Comparison of ENCODE assay signal across 8 mouse cellular contexts in genomic region chr17:26070136-26070535, GRCm38 (mm10). TPM values are rescaled to one million over a fixed set of nuclear protein-coding genes. Genes with fewer than 3 reads are reported as not detected.
A peak's percentile ranks its signal among the peaks of the same experiment; 100 is the strongest.
DNase-seq lines count a peak whose midpoint lies in the region; ATAC-seq and TF ChIP-seq lines count a peak whose summit lies in the region.

No protein-coding gene starts in this region.

- H3K9me3 ChIP-seq in heart, embryonic 11.5 days (replicated peaks; ENCODE audit: control insufficient read depth, low read length), result no peaks in the 10 kb centered on the region
- no peaks in the 10 kb centered on the region for H3K9me3 ChIP-seq in G1E (replicated peaks)
- H3K9me3 ChIP-seq in hindbrain, embryonic 10.5 days, result no peaks in the 10 kb centered on the region
- no peaks in the 10 kb centered on the region for H3K9me3 ChIP-seq in midbrain, embryonic 10.5 days (replicated peaks)

- no peak for TF ChIP-seq CTCF in G1E (IDR thresholded peaks at IDR 0.05; ENCODE audit: low read depth, low read length)

- peak overlapping the region; percentile 100 for H3K4me2 ChIP-seq in heart, embryonic 11.5 days

- peaks cover 4% of the 10 kb centered on the region; the same call in 1 of the 2 replicates for H3K27me3 ChIP-seq in heart, embryonic 11.5 days (ENCODE audit: control insufficient read depth, insufficient read depth, low read length)
- H3K27me3 ChIP-seq in G1E (ENCODE audit: insufficient read depth, low read length), result peaks cover 12% of the 10 kb centered on the region
- H3K27me3 ChIP-seq in hindbrain, embryonic 10.5 days (ENCODE audit: insufficient read depth, poor library complexity, severe bottlenecking), result peaks cover 24% of the 10 kb centered on the region
- H3K27me3 ChIP-seq in midbrain, embryonic 10.5 days (ENCODE audit: low read depth, poor library complexity, severe bottlenecking), result peaks cover 17% of the 10 kb centered on the region

- 22% methylated on average over 6 of the region's 6 CpGs for WGBS in heart, embryonic 11.5 days (ENCODE audit: insufficient replicate concordance)
- WGBS in hindbrain, embryonic 10.5 days, result 46% methylated on average over 6 of the region's 6 CpGs
- WGBS in midbrain, embryonic 10.5 days, result 45% methylated on average over 6 of the region's 6 CpGs

- H3K9ac ChIP-seq in heart, embryonic 11.5 days (ENCODE audit: low read depth, low read length), result no peak overlapping the region

- peak overlapping the region; percentile 86 for H3K4me3 ChIP-seq in heart, embryonic 11.5 days (ENCODE audit: low read depth, low read length)
- H3K4me3 ChIP-seq in G1E (ENCODE audit: low read depth, low read length), result peak overlapping the region; percentile 84; the same call in 1 of the 2 replicates
- H3K4me3 ChIP-seq in hindbrain, embryonic 10.5 days, result peak overlapping the region; percentile 97
- H3K4me3 ChIP-seq in midbrain, embryonic 10.5 days, result peak overlapping the region; percentile 85

- no peaks in the 10 kb centered on the region for H3K36me3 ChIP-seq in heart, embryonic 11.5 days (ENCODE audit: control insufficient read depth, insufficient read depth, low read length)
- H3K36me3 ChIP-seq in G1E (replicated peaks), result peaks cover 28% of the 10 kb centered on the region
- peaks cover 16% of the 10 kb centered on the region for H3K36me3 ChIP-seq in hindbrain, embryonic 10.5 days
- H3K36me3 ChIP-seq in midbrain, embryonic 10.5 days, result peaks cover 14% of the 10 kb centered on the region

- DNase-seq in heart, postnatal 4 days, result no peak
- DNase-seq in G1E (ENCODE audit: low spot score), result no peak
- no peak for DNase-seq in hindbrain, embryonic 10.5 days (ENCODE audit: low spot score)
- DNase-seq in midbrain, embryonic 10.5 days (ENCODE audit: low spot score), result no peak
- no peak for DNase-seq in adipocyte (ENCODE audit: low spot score)
- no peak for DNase-seq in right cerebral cortex, postnatal 4 days

- peaks cover 27% of the 10 kb centered on the region for H3K4me1 ChIP-seq in heart, embryonic 11.5 days (ENCODE audit: control insufficient read depth, insufficient read depth, low read length)
- H3K4me1 ChIP-seq in G1E (ENCODE audit: insufficient read depth, low read depth, low read length), result peaks cover 39% of the 10 kb centered on the region
- H3K4me1 ChIP-seq in hindbrain, embryonic 10.5 days (replicated peaks), result peaks cover 41% of the 10 kb centered on the region
- H3K4me1 ChIP-seq in midbrain, embryonic 10.5 days, result peaks cover 42% of the 10 kb centered on the region

- ATAC-seq in heart, embryonic 11.5 days (replicated peaks; ENCODE audit: insufficient number of reproducible peaks, low FRiP score, low TSS enrichment), result no peak
- ATAC-seq in G1E (ENCODE audit: extremely low read depth, insufficient number of reproducible peaks, low FRiP score, poor library complexity, severe bottlenecking), result no peak
- ATAC-seq in megakaryocyte-erythroid progenitor cell, adult 5-6 weeks (replicated peaks; ENCODE audit: low FRiP score, low TSS enrichment, poor library complexity, severe bottlenecking), result no peak

- H3K27ac ChIP-seq in heart, embryonic 11.5 days (ENCODE audit: low read depth, low read length), result no peak overlapping the region
- H3K27ac ChIP-seq in hindbrain, embryonic 10.5 days, result no peak overlapping the region
- no peak overlapping the region for H3K27ac ChIP-seq in midbrain, embryonic 10.5 days (replicated peaks)

RNA-seq across cellular contexts. Expression of gene Rab11fip3, which starts 0.8 kb away (rescaled TPM):
- 11.9 and 12.8 TPM in 2 replicates for polyA plus RNA-seq in heart, embryonic 11.5 days (2014; fragmentation: Nextera tagmentation; extraction: Ambion mirVana)
- total RNA-seq in heart, postnatal 4 days (2021), result 10 to 100 TPM; 21.0 to 22.9 TPM
- total RNA-seq in G1E (2014; fragmentation: Nextera tagmentation) (9.9 and 13.9 TPM in 2 replicates), G1E (2017) (2.8 and 3.0 TPM in 2 replicates)
- 9.3 and 11.2 TPM in 2 replicates for polyA plus RNA-seq in G1E (2012)
- 24.7 and 30.9 TPM in 2 replicates for polyA plus RNA-seq in hindbrain, embryonic 10.5 days (2016; fragmentation: Nextera tagmentation; extraction: Ambion mirVana)
- 20.6 and 26.9 TPM in 2 replicates for polyA plus RNA-seq in midbrain, embryonic 10.5 days (2016; fragmentation: Nextera tagmentation; extraction: Ambion mirVana)
- 0.48 and 3.2 TPM in 2 replicates for total RNA-seq in megakaryocyte-erythroid progenitor cell, adult 5-6 weeks (2014; fragmentation: Nextera tagmentation)
- total RNA-seq in megakaryocyte-erythroid progenitor cell, adult 5-6 weeks (2017), result 0.33 and 0.65 TPM in 2 replicates

RNA-seq across cellular contexts. Expression of gene Decr2, which starts 20.0 kb away (rescaled TPM):
- 30.5 and 34.3 TPM in 2 replicates for polyA plus RNA-seq in heart, embryonic 11.5 days (2014; fragmentation: Nextera tagmentation; extraction: Ambion mirVana)
- 10 to 100 TPM; 14.6 to 17.0 TPM for total RNA-seq in heart, postnatal 4 days (2021)
- 6.4 and 19.1 TPM in 2 replicates for total RNA-seq in G1E (2014; fragmentation: Nextera tagmentation)
- 7.6 and 8.8 TPM in 2 replicates for total RNA-seq in G1E (2017)
- polyA plus RNA-seq in G1E (2012), result 0.18 and 0.34 TPM in 2 replicates
- 30.2 and 30.7 TPM in 2 replicates for polyA plus RNA-seq in hindbrain, embryonic 10.5 days (2016; fragmentation: Nextera tagmentation; extraction: Ambion mirVana)
- 27.8 and 28.2 TPM in 2 replicates for polyA plus RNA-seq in midbrain, embryonic 10.5 days (2016; fragmentation: Nextera tagmentation; extraction: Ambion mirVana)
- total RNA-seq in megakaryocyte-erythroid progenitor cell, adult 5-6 weeks (2014; fragmentation: Nextera tagmentation), result 6.8 and 7.7 TPM in 2 replicates
- total RNA-seq in megakaryocyte-erythroid progenitor cell, adult 5-6 weeks (2017), result 5.6 and 7.8 TPM in 2 replicates

RNA-seq across cellular contexts. Expression of gene Nme4, which starts 25.3 kb away (rescaled TPM):
- polyA plus RNA-seq in heart, embryonic 11.5 days (2014; fragmentation: Nextera tagmentation; extraction: Ambion mirVana), result 81.7 and 84.2 TPM in 2 replicates
- 10 to 100 TPM; 10.3 to 10.8 TPM for total RNA-seq in heart, postnatal 4 days (2021)
- total RNA-seq in G1E (2014; fragmentation: Nextera tagmentation) (23.3 and 25.2 TPM in 2 replicates), G1E (2017) (48.5 and 68.1 TPM in 2 replicates)
- polyA plus RNA-seq in G1E (2012), result 118 and 139 TPM in 2 replicates
- polyA plus RNA-seq in hindbrain, embryonic 10.5 days (2016; fragmentation: Nextera tagmentation; extraction: Ambion mirVana), result 95.9 and 109 TPM in 2 replicates
- 87.4 and 106 TPM in 2 replicates for polyA plus RNA-seq in midbrain, embryonic 10.5 days (2016; fragmentation: Nextera tagmentation; extraction: Ambion mirVana)
- 103 and 104 TPM in 2 replicates for total RNA-seq in megakaryocyte-erythroid progenitor cell, adult 5-6 weeks (2014; fragmentation: Nextera tagmentation)
- 70.5 and 80.3 TPM in 2 replicates for total RNA-seq in megakaryocyte-erythroid progenitor cell, adult 5-6 weeks (2017)

RNA-seq across cellular contexts. Expression of gene Tmem8, which starts 43.0 kb away (rescaled TPM):
- 0.20 and 0.33 TPM in 2 replicates for polyA plus RNA-seq in heart, embryonic 11.5 days (2014; fragmentation: Nextera tagmentation; extraction: Ambion mirVana)
- total RNA-seq in heart, postnatal 4 days (2021), result 1 to 10 TPM; 1.4 to 1.7 TPM
- total RNA-seq in G1E (2014; fragmentation: Nextera tagmentation) (2.3 and 3.0 TPM in 2 replicates), G1E (2017) (6.4 and 7.8 TPM in 2 replicates)
- polyA plus RNA-seq in G1E (2012), result 3.4 and 3.5 TPM in 2 replicates
- polyA plus RNA-seq in hindbrain, embryonic 10.5 days (2016; fragmentation: Nextera tagmentation; extraction: Ambion mirVana), result 1.8 and 1.9 TPM in 2 replicates
- 1.6 and 2.0 TPM in 2 replicates for polyA plus RNA-seq in midbrain, embryonic 10.5 days (2016; fragmentation: Nextera tagmentation; extraction: Ambion mirVana)
- 38.1 and 41.1 TPM in 2 replicates for total RNA-seq in megakaryocyte-erythroid progenitor cell, adult 5-6 weeks (2014; fragmentation: Nextera tagmentation)
- 6.0 and 18.4 TPM in 2 replicates for total RNA-seq in megakaryocyte-erythroid progenitor cell, adult 5-6 weeks (2017)

RNA-seq across cellular contexts. Expression of gene Mrpl28, which starts 53.2 kb away (rescaled TPM):
- 241 and 257 TPM in 2 replicates for polyA plus RNA-seq in heart, embryonic 11.5 days (2014; fragmentation: Nextera tagmentation; extraction: Ambion mirVana)
- 10 to 100 TPM; 92.7 to 94.3 TPM for total RNA-seq in heart, postnatal 4 days (2021)
- total RNA-seq in G1E (2014; fragmentation: Nextera tagmentation), result 25.6 and 40.2 TPM in 2 replicates
- total RNA-seq in G1E (2017), result 55.7 and 77.6 TPM in 2 replicates
- 326 and 332 TPM in 2 replicates for polyA plus RNA-seq in G1E (2012)
- polyA plus RNA-seq in hindbrain, embryonic 10.5 days (2016; fragmentation: Nextera tagmentation; extraction: Ambion mirVana), result 301 and 318 TPM in 2 replicates
- polyA plus RNA-seq in midbrain, embryonic 10.5 days (2016; fragmentation: Nextera tagmentation; extraction: Ambion mirVana), result 301 and 332 TPM in 2 replicates
- total RNA-seq in megakaryocyte-erythroid progenitor cell, adult 5-6 weeks (2014; fragmentation: Nextera tagmentation), result 116 and 152 TPM in 2 replicates
- 30.1 and 63.1 TPM in 2 replicates for total RNA-seq in megakaryocyte-erythroid progenitor cell, adult 5-6 weeks (2017)

Comparison
In these comparisons a context has a peak if more than half of its experiments do, and no peak if none do; other contexts are left out.
1. RNA of gene Decr2, which starts 20.0 kb away (polyA plus RNA-seq): 30.5 to 34.3 TPM in heart, embryonic 11.5 days, 30.2 to 30.7 TPM in hindbrain, embryonic 10.5 days and 27.8 to 28.2 TPM in midbrain, embryonic 10.5 days; 0.18 to 0.34 TPM in G1E; every median in the first group is over 10 times any median in the second.
2. Peak in every context shown above with its lines, with median percentiles within 50 percentile points of each other: H3K4me3 ChIP-seq.